Mouse (Mus musculus): ENCODE data around the gene 4930513O06Rik. TPM values are rescaled to one million over a fixed set of nuclear protein-coding genes. Genes with fewer than 3 reads are reported as not detected.

Gene 4930513O06Rik
- polyA plus RNA-seq, 1 experiment from 2014 or later, result not detected

Other genes with a start within 250 kb of the 4930513O06Rik start
- gene Nrk, start 171.8 kb upstream of the 4930513O06Rik start, polyA plus RNA-seq (2015; fragmentation: Nextera tagmentation; extraction: Ambion mirVana), result 17.9 and 18.4 TPM in 2 replicates
- gene Serpina7, start 1.0 kb upstream of the 4930513O06Rik start, polyA plus RNA-seq (2015; fragmentation: Nextera tagmentation; extraction: Ambion mirVana), result not detected in 2 replicates
- gene 4933428M09Rik, start 93.0 kb downstream of the 4930513O06Rik start, polyA plus RNA-seq (2015; fragmentation: Nextera tagmentation; extraction: Ambion mirVana), result not detected in 2 replicates
- gene Mum1l1, start 123.8 kb downstream of the 4930513O06Rik start, polyA plus RNA-seq (2015; fragmentation: Nextera tagmentation; extraction: Ambion mirVana), result 14.0 and 15.3 TPM in 2 replicates
- gene Trap1a, start 247.4 kb downstream of the 4930513O06Rik start, polyA plus RNA-seq (2015; fragmentation: Nextera tagmentation; extraction: Ambion mirVana), result 0.13 TPM in 1 of 2 replicates, not detected in the other

Data from kidney, embryonic 15.5 days (tissue).